Mouse (Mus musculus) testis, adult 10 weeks (tissue): Measurements from ENCODE around the gene Kras. TPM values are rescaled to one million over a fixed set of nuclear protein-coding genes. Genes with fewer than 3 reads are reported as not detected.

Experiments
- polyA plus RNA-seq: library from polyadenylated mRNA; stranded (reverse); fragments of 350-450 nt; fragmentation: Illumina TruSeq; extraction: RNeasy Lipid Tissue Mini Kit (QIAGEN cat#74804); gene quantifications from one replicate; pipeline ENCODE4 v1.2.3, GENCODE M21; 2014; ENCODE audit warnings: low read depth, low replicate concordance

Kras gene
- 55.7 TPM for polyA plus RNA-seq

GRCm38 (mm10) chr6:145250185-145250791 lies at the start of gene Kras:
Gene Kras, minus strand, starts transcription at chr6:145250239.

DNA sequence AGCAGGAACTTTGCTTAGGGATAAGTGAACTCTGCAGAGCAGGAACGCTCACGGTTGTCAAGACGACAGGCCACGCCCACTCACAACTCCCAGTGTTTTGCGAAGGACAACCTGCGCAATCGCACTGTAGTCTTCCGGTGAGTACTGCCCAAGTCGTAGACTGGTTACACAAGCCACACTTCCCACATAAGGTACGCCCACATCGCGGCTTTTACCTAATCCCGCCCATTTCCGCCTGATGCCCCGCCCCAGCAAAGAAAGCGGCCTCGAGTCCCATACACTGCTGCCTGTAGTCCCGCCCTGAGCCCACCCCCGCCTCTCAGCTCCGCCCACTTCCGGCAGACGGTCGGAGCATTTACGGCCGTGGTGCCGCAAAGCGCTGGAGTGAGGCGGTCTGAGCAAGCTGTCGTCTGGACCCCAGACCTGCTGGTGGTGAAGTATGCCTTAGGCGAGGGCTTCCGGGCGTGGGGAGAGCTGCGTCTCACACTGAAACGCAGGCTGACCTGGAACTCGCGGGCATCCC lies 39.2 kb downstream of the Kras start, which contains the start of the genes Casc1 and Etfrf1:
Gene Casc1 (minus strand): TSS at position 190 of the 523 bp plus-strand sequence.
Gene Etfrf1 (plus strand): TSS at position 319 of the 523 bp plus-strand sequence.

Other genes starting within 250 kb of the Kras start
- gene Bcat1, start 174.1 kb downstream of the Kras start, polyA plus RNA-seq, result 0.04 TPM
- gene Lrmp, start 134.6 kb downstream of the Kras start, polyA plus RNA-seq, result 0.52 TPM
- 35.2 TPM for gene Casc1, start 39.2 kb downstream of the Kras start, polyA plus RNA-seq
- gene Etfrf1, start 39.1 kb downstream of the Kras start, polyA plus RNA-seq, result 45.4 TPM